Mouse (Mus musculus) C2C12 (cell line): ENCODE results near the gene Hspb9.

Experiments used
- CEBPB ChIP-seq: IDR thresholded peaks from one replicate; pipeline ENCODE4 v1.6.1; 2011; ENCODE audit warnings: low read depth, mild to moderate bottlenecking, control low read depth, moderate library complexity
- CTCF ChIP-seq: IDR thresholded peaks from one replicate; pipeline ENCODE4 v1.5.1; 2011; ENCODE audit not compliant: control insufficient read depth, insufficient read depth, insufficient read length
- MYOD1 ChIP-seq: IDR thresholded peaks from one replicate; pipeline ENCODE4 v1.6.1; 2011; ENCODE audit warnings: low read depth; ENCODE audit not compliant: control insufficient read depth, insufficient read length
- MYOG ChIP-seq: IDR thresholded peaks from one replicate; pipeline ENCODE4 v1.6.1; 2011; ENCODE audit not compliant: control insufficient read depth, insufficient read length; ENCODE audit errors: extremely low read depth

DNA sequence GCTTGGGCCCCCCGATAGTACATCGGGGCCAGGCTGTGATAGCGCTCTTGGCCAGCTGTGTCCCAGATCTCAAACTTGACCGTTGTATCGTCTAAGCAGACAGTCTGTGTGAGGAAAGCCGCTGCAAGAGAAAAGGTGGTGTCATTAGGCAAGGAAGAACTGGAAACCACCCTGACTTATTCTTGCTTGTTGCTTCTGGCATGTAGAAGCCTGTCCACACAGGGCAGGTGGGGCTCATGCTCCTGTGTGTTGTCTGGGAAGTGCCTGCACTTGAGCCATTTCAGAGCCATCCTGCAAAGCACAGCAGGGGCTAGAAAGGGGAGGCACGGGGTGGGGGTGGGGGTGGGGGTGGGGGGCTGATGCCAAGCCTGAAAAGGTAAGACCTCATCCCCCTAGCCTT lies 4.8 kb downstream of the Hspb9 start:
- TF ChIP-seq MYOG: no peak
- no peak for TF ChIP-seq CEBPB
- TF ChIP-seq CTCF: no peak
- no peak for TF ChIP-seq MYOD1
